ENCODE assay signal across 9 mouse cellular contexts in the genomic region with DNA sequence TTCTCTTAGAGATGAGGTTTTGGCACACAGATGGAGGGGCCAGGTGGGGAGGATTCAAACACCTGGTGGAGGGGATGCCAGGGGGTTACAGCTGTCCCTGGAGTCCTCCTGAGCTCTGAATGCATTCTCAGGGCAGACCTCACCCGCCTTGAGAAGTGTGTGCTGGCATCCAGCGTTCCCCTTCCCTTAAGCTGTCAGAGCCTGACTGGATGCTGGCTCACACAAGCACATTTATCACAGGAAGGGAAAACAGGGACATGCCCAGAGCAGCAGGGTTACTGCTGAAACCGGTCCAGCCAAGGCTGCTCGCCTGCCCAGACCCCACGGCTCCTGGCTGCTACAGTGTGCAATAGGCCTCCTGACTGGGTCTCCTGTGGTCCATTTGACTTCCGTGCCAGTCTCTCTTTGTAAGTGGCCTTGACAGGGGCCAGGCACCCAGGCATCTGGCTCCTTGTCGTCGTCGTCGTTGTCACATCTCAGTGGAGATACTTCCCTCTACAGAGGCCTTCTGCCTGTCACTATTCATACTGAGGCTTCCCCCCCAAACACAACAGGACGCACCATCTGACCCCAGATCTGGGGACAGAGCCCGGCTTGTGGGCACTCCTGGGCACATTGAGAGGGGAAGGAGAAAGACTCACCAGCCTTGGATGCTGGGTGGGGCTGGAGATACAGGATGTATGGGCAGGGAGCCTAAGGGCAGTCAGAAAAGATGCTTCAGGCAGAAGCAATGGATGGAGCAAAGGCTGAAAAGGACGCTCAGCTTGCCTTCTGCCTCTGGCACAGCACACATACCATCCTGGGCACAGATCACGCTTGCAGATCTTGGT. TPM values are rescaled to one million over a fixed set of nuclear protein-coding genes. Genes with fewer than 3 reads are reported as not detected.
A peak's percentile ranks its signal among the peaks of the same experiment; 100 is the strongest.
DNase-seq lines count a peak whose midpoint lies in the region; ATAC-seq and TF ChIP-seq lines count a peak whose summit lies in the region.
"Had no signal": no experiment of that assay in that cellular context is flagged by ENCODE, and none has a peak within 500 bp of the region (broad histone marks: within the 10 kb centered on the region; RNA-seq: fewer than 3 reads in every experiment).

No protein-coding gene starts in this region.

- H3K4me2 ChIP-seq in hindbrain, postnatal 0 days (ENCODE audit: low read depth, low read length): peak overlapping the region; percentile 46
- H3K4me2 ChIP-seq in midbrain, embryonic 12.5 days (replicated peaks): peak overlapping the region; percentile 42

- 19% methylated on average over 14 of the region's 14 CpGs for WGBS in hindbrain, postnatal 0 days
- WGBS in midbrain, embryonic 12.5 days: 62% methylated on average over 14 of the region's 14 CpGs

- ATAC-seq in erythroid progenitor cell, adult 5-6 weeks (replicated peaks; ENCODE audit: low FRiP score, poor library complexity, severe bottlenecking): peak; percentile 37
- ATAC-seq in hindbrain, postnatal 0 days: peak; percentile 69
- ATAC-seq in midbrain, embryonic 12.5 days (ENCODE audit: low FRiP score, low read depth): peak; percentile 11; the same call in 1 of the 2 replicates
- ATAC-seq: Patski had no signal

- H3K9me3 ChIP-seq in hindbrain, postnatal 0 days (ENCODE audit: low read length): no peaks in the 10 kb centered on the region
- no peaks in the 10 kb centered on the region for H3K9me3 ChIP-seq in midbrain, embryonic 12.5 days

- peak overlapping the region; percentile 28; the same call in 1 of the 2 replicates for H3K27ac ChIP-seq in layer of hippocampus, adult 2 months
- H3K27ac ChIP-seq in hindbrain, postnatal 0 days: peak overlapping the region; percentile 75
- H3K27ac ChIP-seq in midbrain, embryonic 12.5 days (replicated peaks): peak overlapping the region; percentile 85

- peak overlapping the region; percentile 7 for H3K9ac ChIP-seq in hindbrain, postnatal 0 days (replicated peaks; ENCODE audit: low read length)
- H3K9ac ChIP-seq in midbrain, embryonic 12.5 days (replicated peaks): no peak overlapping the region; the same call in 1 of the 2 replicates

- H3K36me3 ChIP-seq in hindbrain, postnatal 0 days (ENCODE audit: insufficient read depth, low read length): no peaks in the 10 kb centered on the region
- no peaks in the 10 kb centered on the region for H3K36me3 ChIP-seq in midbrain, embryonic 12.5 days

- peaks cover 12% of the 10 kb centered on the region for H3K4me1 ChIP-seq in hindbrain, postnatal 0 days (ENCODE audit: insufficient read depth, low read length)
- H3K4me1 ChIP-seq in midbrain, embryonic 12.5 days: peaks cover 20% of the 10 kb centered on the region

- no peak for TF ChIP-seq CTCF in layer of hippocampus, adult 2 months (conservative IDR thresholded peaks at IDR 0.05)
- TF ChIP-seq CTCF in hindbrain, postnatal 0 days (IDR thresholded peaks at IDR 0.05; ENCODE audit: low read depth): no peak

- no peak overlapping the region for H3K4me3 ChIP-seq in layer of hippocampus, adult 2 months
- H3K4me3 ChIP-seq in hindbrain, postnatal 0 days (ENCODE audit: low read length): no peak overlapping the region
- H3K4me3 ChIP-seq in midbrain, embryonic 12.5 days: no peak overlapping the region

- no peaks in the 10 kb centered on the region for H3K27me3 ChIP-seq in hindbrain, postnatal 0 days (ENCODE audit: insufficient read depth, low read length)
- peaks cover 19% of the 10 kb centered on the region for H3K27me3 ChIP-seq in midbrain, embryonic 12.5 days

- DNase-seq in layer of hippocampus, adult 2 months (ENCODE audit: low spot score in 2 of 2): no peak
- DNase-seq in layer of hippocampus, postnatal 14 days (ENCODE audit: low spot score in 2 of 2): no peak
- peak; percentile 67 for DNase-seq in hindbrain, postnatal 0 days (ENCODE audit: low spot score)
- DNase-seq in thymus, postnatal 4 days: peak; percentile 77
- DNase-seq in embryo, embryonic 10 days (ENCODE audit: low spot score): no peak
- no peak for DNase-seq in right cerebral cortex, postnatal 25 days

RNA-seq across cellular contexts. Expression of gene Cbfa2t3, which starts 22.1 kb away (rescaled TPM):
- total RNA-seq in layer of hippocampus, adult 2 months (2021): 10 to 100 TPM; 38.0 to 49.8 TPM
- 10 to 100 TPM; 25.1 to 28.7 TPM for total RNA-seq in layer of hippocampus, postnatal 14 days (2021)
- total RNA-seq in erythroid progenitor cell, adult 5-6 weeks (2015; ENCODE audit: low replicate concordance): 4.0 and 16.8 TPM in 2 replicates
- total RNA-seq in erythroid progenitor cell, adult 5-6 weeks (2017; ENCODE audit: low replicate concordance): 1.5 and 7.6 TPM in 2 replicates
- total RNA-seq in hindbrain, postnatal 0 days (2014; rRNA removed): 9.2 and 10.0 TPM in 2 replicates
- 12.4 and 12.6 TPM in 2 replicates for polyA plus RNA-seq in hindbrain, postnatal 0 days (2015; fragmentation: Nextera tagmentation; extraction: Ambion mirVana)
- polyA plus RNA-seq in midbrain, embryonic 12.5 days (2016; fragmentation: Nextera tagmentation; extraction: Ambion mirVana): 12.9 and 14.5 TPM in 2 replicates

RNA-seq across cellular contexts. Expression of gene Acsf3, which starts 54.3 kb away (rescaled TPM):
- total RNA-seq in layer of hippocampus, adult 2 months (2021): 10 to 100 TPM; 19.2 to 21.7 TPM
- 10 to 100 TPM; 16.7 to 16.8 TPM for total RNA-seq in layer of hippocampus, postnatal 14 days (2021)
- total RNA-seq in erythroid progenitor cell, adult 5-6 weeks (2015; ENCODE audit: low replicate concordance): 1.4 and 1.7 TPM in 2 replicates
- total RNA-seq in erythroid progenitor cell, adult 5-6 weeks (2017; ENCODE audit: low replicate concordance): 1.2 and 2.3 TPM in 2 replicates
- 19.9 and 22.3 TPM in 2 replicates for total RNA-seq in hindbrain, postnatal 0 days (2014; rRNA removed)
- 18.6 and 20.6 TPM in 2 replicates for polyA plus RNA-seq in hindbrain, postnatal 0 days (2015; fragmentation: Nextera tagmentation; extraction: Ambion mirVana)
- 16.9 and 17.3 TPM in 2 replicates for polyA plus RNA-seq in midbrain, embryonic 12.5 days (2016; fragmentation: Nextera tagmentation; extraction: Ambion mirVana)

Comparison
In these comparisons a context has a peak if more than half of its experiments do, and no peak if none do; other contexts are left out.
1. DNase-seq: peak in hindbrain, postnatal 0 days (single experiment) and thymus, postnatal 4 days (single experiment); none in layer of hippocampus, adult 2 months (0 of 2), layer of hippocampus, postnatal 14 days (0 of 2), embryo, embryonic 10 days (single experiment) and right cerebral cortex, postnatal 25 days (single experiment).
2. H3K27ac ChIP-seq: peak in every context shown above with its lines; median percentile 85 in midbrain, embryonic 12.5 days; 75 in hindbrain, postnatal 0 days; 28 in layer of hippocampus, adult 2 months.
3. ATAC-seq: peak in every context shown above with its lines; median percentile 69 in hindbrain, postnatal 0 days; 37 in erythroid progenitor cell, adult 5-6 weeks; 11 in midbrain, embryonic 12.5 days.